Mouse (Mus musculus) liver, adult 10 weeks (tissue): ENCODE data around the gene Zranb2. TPM values are rescaled to one million over a fixed set of nuclear protein-coding genes. Genes with fewer than 3 reads are reported as not detected.

Experiments
- polyA plus RNA-seq: library from polyadenylated mRNA; stranded (reverse); fragments of 350-450 nt; fragmentation: Illumina TruSeq; extraction: RNeasy Lipid Tissue Mini Kit (QIAGEN cat#74804); gene quantifications from one replicate; pipeline ENCODE4 v1.2.3, GENCODE M21; 2014; ENCODE audit warnings: low read depth, low replicate concordance

Zranb2 gene
- 88.1 TPM for polyA plus RNA-seq

GRCm38 (mm10) chr3:157533964-157534785 is at the start of gene Zranb2:
Gene Zranb2 (plus strand): TSS chr3:157534160.

GRCm38 (mm10) chr3:157566725-157567565 is 33.0 kb downstream of the Zranb2 start, which contains the start of gene Ptger3:
Gene Ptger3 (plus strand): TSS chr3:157566892.

Other genes starting within 250 kb of the Zranb2 start
- gene Ptger3, start 32.7 kb downstream of the Zranb2 start, polyA plus RNA-seq, result 0.48 TPM